Comparison of ENCODE assay signal across 10 mouse cellular contexts in genomic region chr1:156605094-156605866, GRCm38 (mm10). TPM values are rescaled to one million over a fixed set of nuclear protein-coding genes. Genes with fewer than 3 reads are reported as not detected.
DNase-seq lines count a peak whose midpoint lies in the region; ATAC-seq lines count a peak whose summit lies in the region.
"Had no signal": no experiment of that assay in that cellular context is flagged by ENCODE, and none has a peak within 500 bp of the region (broad histone marks: within the 10 kb centered on the region; RNA-seq: fewer than 3 reads in every experiment).

No protein-coding gene starts in this region.

- H3K4me1 ChIP-seq in hindbrain, embryonic 15.5 days (replicated peaks) = no peaks in the 10 kb centered on the region; the same call in 1 of the 2 replicates
- H3K4me1 ChIP-seq in hindbrain, embryonic 11.5 days (replicated peaks; ENCODE audit: control insufficient read depth, insufficient read depth, low read length) = no peaks in the 10 kb centered on the region
- H3K4me1 ChIP-seq in kidney, embryonic 15.5 days = peaks cover 14% of the 10 kb centered on the region; the same call in 1 of the 2 replicates
- H3K4me1 ChIP-seq: embryonic facial prominence, embryonic 15.5 days had no signal

- no peaks in the 10 kb centered on the region for H3K36me3 ChIP-seq in hindbrain, embryonic 15.5 days
- H3K36me3 ChIP-seq in hindbrain, embryonic 11.5 days (ENCODE audit: control insufficient read depth, insufficient read depth, low read length) = no peaks in the 10 kb centered on the region
- no peaks in the 10 kb centered on the region for H3K36me3 ChIP-seq in kidney, embryonic 15.5 days
- H3K36me3 ChIP-seq: embryonic facial prominence, embryonic 15.5 days had no signal

- WGBS in hindbrain, embryonic 15.5 days = 78% methylated on average over 12 of the region's 12 CpGs
- 79% methylated on average over 12 of the region's 12 CpGs for WGBS in hindbrain, embryonic 11.5 days
- WGBS in kidney, embryonic 15.5 days = 64% methylated on average over 12 of the region's 12 CpGs

- no peak overlapping the region for H3K4me2 ChIP-seq in hindbrain, embryonic 15.5 days
- no peak overlapping the region for H3K4me2 ChIP-seq in hindbrain, embryonic 11.5 days (replicated peaks; ENCODE audit: low read depth, low read length)
- H3K4me2 ChIP-seq in kidney, embryonic 15.5 days = no peak overlapping the region
- H3K4me2 ChIP-seq: embryonic facial prominence, embryonic 15.5 days had no signal

- no peak for DNase-seq in hindbrain, embryonic 11.5 days (ENCODE audit: low spot score)
- peak; percentile 45 for DNase-seq in brain, adult 2 months (ENCODE audit: low read depth, low spot score)
- DNase-seq in cerebellum, adult 11-12 months = peak; percentile 56
- DNase-seq in layer of hippocampus, adult 9-10 months (ENCODE audit: low spot score) = no peak
- no peak for DNase-seq in urinary bladder, postnatal 25 days (ENCODE audit: low spot score)
- DNase-seq: gastrocnemius, postnatal 36 days; thymus, postnatal 25 days had no signal

- no peaks in the 10 kb centered on the region for H3K9me3 ChIP-seq in hindbrain, embryonic 15.5 days
- H3K9me3 ChIP-seq in hindbrain, embryonic 11.5 days (ENCODE audit: control insufficient read depth, low read length) = no peaks in the 10 kb centered on the region
- H3K9me3 ChIP-seq in kidney, embryonic 15.5 days (replicated peaks) = no peaks in the 10 kb centered on the region
- H3K9me3 ChIP-seq: embryonic facial prominence, embryonic 15.5 days had no signal

- no peak overlapping the region for H3K9ac ChIP-seq in hindbrain, embryonic 15.5 days
- H3K9ac ChIP-seq in hindbrain, embryonic 11.5 days (ENCODE audit: low read depth, low read length) = no peak overlapping the region
- H3K9ac ChIP-seq in kidney, embryonic 15.5 days = no peak overlapping the region
- H3K9ac ChIP-seq: embryonic facial prominence, embryonic 15.5 days had no signal

- no peaks in the 10 kb centered on the region for H3K27me3 ChIP-seq in hindbrain, embryonic 15.5 days
- H3K27me3 ChIP-seq in hindbrain, embryonic 11.5 days (ENCODE audit: control insufficient read depth, insufficient read depth, low read length) = no peaks in the 10 kb centered on the region
- H3K27me3 ChIP-seq in kidney, embryonic 15.5 days = no peaks in the 10 kb centered on the region
- H3K27me3 ChIP-seq: embryonic facial prominence, embryonic 15.5 days had no signal

- no peak overlapping the region for H3K4me3 ChIP-seq in hindbrain, embryonic 15.5 days
- H3K4me3 ChIP-seq in hindbrain, embryonic 11.5 days (ENCODE audit: low read depth, low read length) = no peak overlapping the region
- no peak overlapping the region for H3K4me3 ChIP-seq in kidney, embryonic 15.5 days (replicated peaks)
- H3K4me3 ChIP-seq: embryonic facial prominence, embryonic 15.5 days had no signal

- peak; percentile 51 for ATAC-seq in hindbrain, embryonic 15.5 days (ENCODE audit: low FRiP score, low read depth)
- ATAC-seq in hindbrain, embryonic 11.5 days (ENCODE audit: low FRiP score) = no peak
- ATAC-seq in kidney, embryonic 15.5 days (replicated peaks; ENCODE audit: low FRiP score) = peak; percentile 40; the same call in 1 of the 2 replicates

- no peak overlapping the region for H3K27ac ChIP-seq in hindbrain, embryonic 15.5 days (replicated peaks)
- H3K27ac ChIP-seq in hindbrain, embryonic 11.5 days (ENCODE audit: low read depth, low read length) = no peak overlapping the region
- no peak overlapping the region for H3K27ac ChIP-seq in kidney, embryonic 15.5 days
- H3K27ac ChIP-seq: embryonic facial prominence, embryonic 15.5 days had no signal

RNA-seq across cellular contexts. Expression of gene Abl2, which starts 46.7 kb away (rescaled TPM):
- 5.7 and 5.8 TPM in 2 replicates for polyA plus RNA-seq in hindbrain, embryonic 15.5 days (2015; fragmentation: Nextera tagmentation; extraction: Ambion mirVana)
- 5.3 and 8.0 TPM in 2 replicates for polyA plus RNA-seq in hindbrain, embryonic 11.5 days (2014; fragmentation: Nextera tagmentation; extraction: Ambion mirVana)
- polyA plus RNA-seq in kidney, embryonic 15.5 days (2015; fragmentation: Nextera tagmentation; extraction: Ambion mirVana) = 4.4 and 5.2 TPM in 2 replicates

Comparison
In these comparisons a context has a peak if more than half of its experiments do, and no peak if none do; other contexts are left out.
1. DNase-seq: peak in brain, adult 2 months (single experiment) and cerebellum, adult 11-12 months (single experiment); none in hindbrain, embryonic 11.5 days (single experiment), layer of hippocampus, adult 9-10 months (single experiment) and urinary bladder, postnatal 25 days (single experiment).